Mouse (Mus musculus) gastrocnemius, adult 8-10 months (tissue): ENCODE data around the gene Slc39a5. TPM values are rescaled to one million over a fixed set of nuclear protein-coding genes. Genes with fewer than 3 reads are reported as not detected.

Experiments
- DNase-seq, 2 experiments: peaks; one replicate each; pipeline ENCODE4 v3.0.0; 2022; ENCODE audit warnings: low spot score in 2 of 2
- microRNA-seq: library from miRNA; unstranded; fragments of <30 nt; microRNA quantifications from one replicate; pipeline ENCODE4 v1.2.0, GENCODE M21; 2022
- total RNA-seq, 4 experiments: library from RNA; stranded (reverse); gene quantifications; 2 replicates each; pipeline ENCODE4 v1.2.4; 2022

Gene Slc39a5
- total RNA-seq, 4 experiments from 2014 or later, result not detected

DNA sequence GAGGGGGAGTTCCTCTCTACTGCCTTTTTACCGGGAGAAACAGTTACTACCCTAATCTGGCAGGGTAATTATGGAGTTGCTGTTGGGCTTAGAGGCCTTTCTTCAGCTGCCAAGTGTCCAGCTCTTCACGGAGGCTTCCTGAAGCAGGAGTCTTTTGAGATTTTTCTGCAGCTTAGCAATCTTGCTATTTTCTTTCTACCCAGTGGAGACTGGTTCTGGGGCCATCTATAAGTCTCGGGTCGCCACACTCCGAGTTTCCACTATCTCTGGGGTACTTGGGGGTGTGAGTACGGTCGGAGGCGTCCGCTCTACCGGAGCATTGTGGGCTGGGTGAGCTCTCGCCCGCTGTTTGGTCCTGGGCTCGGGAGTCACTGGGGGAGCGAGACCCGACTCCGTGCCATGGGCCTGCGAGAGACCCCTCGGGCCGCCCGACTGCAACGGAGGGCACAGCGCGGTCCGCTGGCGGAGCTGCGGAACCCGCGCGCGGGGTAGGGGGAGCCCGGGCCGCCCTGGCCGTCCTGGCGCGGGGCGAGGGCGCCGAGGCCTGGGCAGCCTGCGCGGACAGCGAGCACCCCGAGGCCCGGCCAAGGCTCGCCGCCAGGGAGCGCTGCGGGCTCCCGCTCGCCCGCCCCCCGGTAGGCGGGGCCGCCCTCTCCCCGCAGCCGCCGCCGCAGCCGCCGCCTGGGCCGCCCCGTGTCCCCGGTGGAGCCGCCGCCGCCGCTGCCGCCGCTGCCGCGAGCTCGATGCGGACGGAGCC, 24.4 kb downstream of the Slc39a5 start, which contains the start of gene Ankrd52:
Ankrd52 (plus strand) TSS at position 661 of the 757 bp plus-strand sequence.
- DNase-seq, result peak; percentile 74 to 82

DNA sequence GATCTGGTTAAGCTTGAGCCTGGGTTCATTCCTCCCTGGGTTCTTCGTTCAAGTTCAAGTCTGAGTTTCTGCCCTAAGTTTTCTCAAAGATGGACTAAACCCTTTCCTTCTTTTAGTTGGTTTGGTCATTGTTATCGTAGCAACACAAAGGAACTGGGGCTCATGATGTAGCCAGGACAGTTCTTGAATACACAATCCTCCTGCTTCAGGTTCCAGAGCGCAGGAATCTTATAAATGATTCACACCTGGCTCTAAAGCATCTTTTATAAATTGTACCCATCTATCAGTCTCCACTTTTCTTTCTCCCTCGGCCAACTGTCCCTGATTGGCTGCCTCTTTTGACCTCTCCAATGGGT, 25.0 kb downstream of the Slc39a5 start:
- no peak for DNase-seq

DNA sequence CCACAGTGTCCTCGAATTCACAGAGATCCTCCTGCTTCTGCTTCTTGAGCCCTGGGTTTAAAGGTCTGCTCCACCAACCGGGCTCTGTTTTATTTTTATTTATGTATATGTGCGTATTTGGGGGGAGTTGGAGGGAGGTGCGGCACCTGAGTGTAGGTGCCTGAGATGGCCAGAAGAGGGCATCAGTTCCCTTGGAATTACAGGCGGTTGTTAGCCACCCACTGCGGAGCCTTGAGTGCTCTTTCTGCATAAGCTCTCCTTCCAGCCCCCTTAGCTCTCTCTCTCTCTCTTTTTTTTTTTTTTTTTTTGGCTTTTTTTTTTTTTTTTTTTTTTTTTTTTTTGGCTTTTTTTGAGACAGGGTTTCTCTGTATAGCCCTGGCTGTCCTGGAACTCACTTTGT, 26.6 kb downstream of the Slc39a5 start:
- no peak for DNase-seq

DNA sequence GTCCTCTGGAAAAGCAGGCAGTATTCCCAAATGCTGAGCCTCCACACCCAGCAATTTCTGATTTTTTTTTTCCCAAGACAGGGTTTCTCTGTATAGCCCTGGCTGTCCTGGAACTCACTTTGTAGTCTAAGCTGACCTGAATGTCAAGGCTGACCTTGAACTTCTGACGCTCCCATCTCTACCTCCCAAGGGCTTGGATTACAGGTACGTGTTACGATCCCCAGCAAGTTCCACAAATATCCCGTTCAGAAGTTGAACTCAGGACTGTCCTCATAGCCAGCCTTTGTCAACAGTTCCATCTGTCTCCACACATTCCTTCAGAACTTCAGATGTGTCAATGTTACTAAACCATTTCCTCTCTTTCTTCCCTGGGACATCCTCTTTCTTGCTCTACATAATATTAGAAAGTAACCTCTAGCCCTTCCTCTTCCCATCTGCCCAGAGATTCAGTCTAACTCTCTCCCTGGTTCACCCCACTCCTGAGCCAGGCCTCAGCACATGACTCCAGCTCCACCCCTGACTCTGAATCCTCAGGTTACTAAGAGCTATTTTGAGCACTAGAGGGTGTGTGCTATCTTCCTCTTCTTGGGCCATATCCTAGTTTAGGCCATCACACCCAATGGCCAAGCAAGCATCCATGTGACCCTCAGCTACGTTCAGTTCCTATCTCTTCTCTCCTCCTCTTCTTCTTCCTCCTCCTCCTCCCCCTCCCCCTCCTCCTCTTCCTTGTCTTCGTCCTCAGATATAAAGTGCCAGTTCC, 27.9 kb downstream of the Slc39a5 start:
- DNase-seq, result peak; percentile 38 to 65

DNA sequence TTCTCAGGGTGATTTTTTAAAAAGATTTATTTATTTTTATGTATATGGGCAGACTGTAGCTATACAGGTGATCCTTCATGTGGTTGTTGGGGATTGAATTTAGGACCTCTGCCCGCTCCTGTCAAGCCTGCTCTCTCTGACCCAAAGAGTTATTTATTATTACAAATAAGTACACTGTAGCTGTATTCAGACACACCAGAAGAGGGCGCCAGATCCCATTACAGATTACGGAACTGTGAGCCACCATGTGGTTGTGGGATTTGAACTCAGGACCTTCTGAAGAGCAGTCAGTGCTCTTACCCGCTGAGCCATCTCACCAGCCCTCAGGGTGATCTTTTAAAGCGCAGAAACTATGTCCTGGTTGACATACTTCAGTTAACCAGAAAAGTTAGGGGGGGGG, 28.9 kb downstream of the Slc39a5 start:
- DNase-seq, result no peak

DNA sequence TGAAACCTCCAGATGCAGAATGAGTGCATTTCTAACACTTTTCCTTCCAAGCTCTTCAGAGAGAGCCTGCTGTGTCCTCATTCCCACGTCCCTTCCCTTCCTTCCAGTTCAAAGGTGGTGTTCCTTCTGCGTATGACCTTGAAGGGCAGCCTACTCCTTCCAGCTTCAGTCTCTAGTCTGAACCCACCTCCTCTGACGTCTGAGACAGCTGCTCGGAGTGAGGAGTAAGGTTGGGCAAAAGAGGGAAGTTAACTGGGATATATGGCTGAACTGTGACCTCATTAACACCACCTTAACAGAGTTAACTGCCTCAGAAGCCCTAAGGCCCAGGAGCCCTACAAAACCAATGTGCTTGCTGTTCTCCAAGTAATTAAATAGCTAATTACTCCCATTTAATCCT, 30.4 kb downstream of the Slc39a5 start:
- no peak for DNase-seq

DNA sequence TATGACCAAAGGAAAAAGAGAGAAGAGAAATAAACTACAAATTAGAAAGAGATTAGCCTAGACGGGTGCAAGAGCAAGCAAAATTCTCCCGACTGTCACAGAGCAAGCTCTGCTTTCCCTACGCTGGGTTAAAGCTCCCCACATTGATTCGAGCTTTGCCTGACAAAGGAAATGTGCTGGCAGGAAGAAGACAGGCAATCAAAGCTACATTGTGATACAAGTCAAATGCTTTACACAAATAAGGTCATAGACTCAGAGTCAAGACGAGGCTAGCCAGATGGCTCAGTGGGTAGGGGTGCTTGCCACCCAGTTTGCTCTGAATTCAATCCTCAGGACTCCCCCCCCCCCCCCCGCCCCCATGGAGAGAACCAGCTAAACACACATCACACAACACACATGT, 31.0 kb downstream of the Slc39a5 start:
- DNase-seq, result no peak

DNA sequence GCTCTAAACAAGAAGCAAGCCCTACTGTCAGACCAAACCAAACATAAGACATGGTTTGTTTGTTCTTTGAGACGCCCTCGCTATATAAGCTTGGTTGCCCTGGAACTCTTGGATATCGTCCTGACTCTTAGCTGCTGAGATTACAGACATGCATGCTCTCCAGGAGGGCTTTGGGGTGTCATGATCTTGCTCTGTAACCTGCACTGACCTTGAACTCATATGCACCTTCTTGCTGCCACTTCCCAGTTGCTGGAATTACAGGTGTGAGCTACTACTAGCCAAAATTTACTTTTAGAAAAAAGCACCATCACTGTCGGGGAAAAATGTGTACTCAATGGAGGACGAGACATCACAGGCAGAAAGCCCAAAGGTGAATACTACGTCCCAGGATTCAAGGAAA, 31.4 kb downstream of the Slc39a5 start:
- DNase-seq, result no peak

DNA sequence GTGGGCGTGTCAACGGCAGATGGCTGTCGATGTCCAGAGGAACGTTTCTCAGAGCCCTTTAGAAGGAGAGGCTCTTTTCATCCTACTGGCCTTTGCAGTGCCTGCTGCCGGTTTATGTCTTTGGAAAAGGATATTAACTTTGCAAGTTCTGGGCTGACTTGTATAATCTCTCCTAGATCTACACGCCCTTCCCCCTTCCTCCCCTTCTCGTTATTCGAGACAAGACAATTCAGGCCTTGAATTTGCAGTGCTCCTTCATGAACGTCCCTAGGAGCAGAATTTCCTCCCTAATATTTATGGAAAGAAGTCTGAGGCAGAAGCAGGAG, 31.8 kb downstream of the Slc39a5 start:
- no peak for DNase-seq

DNA sequence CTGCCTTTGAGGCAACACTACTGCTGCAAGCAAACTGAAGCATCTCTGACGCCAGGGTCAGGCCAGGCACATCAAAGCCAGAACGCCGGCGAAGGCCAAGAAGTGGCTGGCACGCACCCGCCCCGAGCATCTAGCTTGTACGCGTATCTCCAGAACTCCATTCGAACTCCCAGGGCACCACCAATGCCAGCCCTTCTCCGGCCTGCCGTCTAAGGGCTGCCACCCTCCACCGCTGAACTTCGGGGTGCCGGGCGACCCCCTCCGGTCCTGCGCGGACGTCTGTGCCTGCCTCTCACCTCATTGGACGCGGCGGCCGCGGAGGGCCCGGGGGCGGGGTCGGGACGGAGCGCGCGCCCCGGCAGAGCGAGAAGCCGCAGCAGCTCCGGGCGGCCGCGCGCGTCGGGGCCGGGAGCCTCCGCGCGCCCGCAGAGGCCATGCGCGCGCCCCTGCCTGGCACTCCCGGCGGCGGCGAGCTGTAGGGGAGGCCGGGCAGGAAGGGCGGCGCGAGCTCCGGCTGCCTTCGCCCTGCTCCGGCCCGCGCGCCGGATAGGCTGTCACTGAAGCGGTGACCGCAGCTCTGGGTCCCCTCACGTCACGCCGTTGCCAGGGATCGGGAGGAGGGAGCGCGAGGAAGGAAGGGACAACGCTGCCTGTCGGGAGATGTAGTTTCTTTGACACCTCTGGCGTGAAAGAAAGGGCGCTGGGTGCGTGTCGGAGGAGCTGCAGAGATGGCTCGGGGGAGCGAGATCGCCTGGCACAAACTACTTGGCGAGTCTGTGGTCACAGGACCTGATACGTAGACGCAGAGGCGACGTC, 32.4 kb downstream of the Slc39a5 start, which contains the start of gene Coq10a:
Coq10a (minus strand) TSS at position 596 of the 816 bp plus-strand sequence.
- DNase-seq, result peak; percentile 88 to 93

DNA sequence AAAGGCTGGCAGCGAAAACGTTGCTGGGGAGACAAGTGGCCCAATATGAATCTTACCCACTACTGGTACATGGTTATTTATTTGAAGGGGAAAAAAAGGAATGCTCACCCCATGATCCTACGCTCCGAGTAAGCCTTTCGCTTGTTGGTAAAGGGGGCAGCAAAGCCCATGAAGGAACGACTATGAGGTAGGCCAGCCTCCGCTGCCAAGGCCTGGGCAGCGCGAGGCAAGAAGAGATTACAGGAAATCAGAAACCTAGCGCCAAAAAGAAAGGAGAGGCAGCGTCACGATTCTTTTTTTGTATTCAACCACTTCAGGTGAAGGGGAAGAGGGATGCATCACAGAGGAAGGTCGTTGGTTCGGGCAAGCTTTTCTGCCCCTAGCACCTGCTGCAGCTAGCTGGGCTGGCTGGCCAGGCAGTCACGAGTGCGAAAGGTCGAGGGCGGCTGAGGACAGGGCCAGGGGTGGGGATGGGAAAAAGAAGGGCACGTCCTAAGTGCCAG, 33.1 kb downstream of the Slc39a5 start:
- DNase-seq, result no peak

DNA sequence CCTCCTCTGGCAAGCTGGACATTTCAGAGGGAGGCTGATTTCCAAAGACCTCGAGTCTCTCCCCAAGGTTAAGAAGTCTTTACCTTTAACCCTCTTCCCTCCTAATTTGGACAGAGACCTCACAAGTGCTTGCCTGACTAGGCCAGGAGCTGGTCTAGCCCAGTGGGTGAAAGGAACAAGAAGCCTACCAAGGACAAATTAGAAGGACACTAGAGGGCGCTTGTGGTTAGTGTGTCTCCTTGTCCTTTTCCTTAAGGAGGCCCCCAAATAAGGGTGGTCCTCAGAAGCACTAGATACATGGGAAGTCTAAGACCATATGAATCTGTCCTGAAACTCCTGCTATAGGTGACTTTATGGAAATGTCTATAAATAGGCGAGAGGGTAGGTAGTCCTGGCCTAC, 38.5 kb downstream of the Slc39a5 start:
- no peak for DNase-seq

DNA sequence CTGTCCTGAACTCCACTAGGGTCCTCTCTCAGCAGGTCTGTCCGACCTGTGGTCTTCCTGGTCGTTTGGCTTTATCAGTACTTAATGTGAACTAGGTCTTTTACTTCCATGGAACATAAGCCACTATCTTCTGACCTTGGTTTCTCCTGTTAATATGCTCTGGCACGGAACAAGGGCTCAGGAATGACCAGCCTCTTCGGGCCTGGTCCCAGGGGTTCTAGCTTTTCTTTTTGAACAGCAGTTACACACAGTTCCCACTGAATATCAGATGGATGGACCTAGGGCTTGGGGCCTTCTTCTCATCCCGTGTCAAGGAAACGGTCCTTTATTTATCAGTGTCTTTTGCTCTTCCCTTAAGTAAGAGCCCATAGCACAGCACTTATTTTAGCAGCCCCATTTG, 39.2 kb downstream of the Slc39a5 start:
- no peak for DNase-seq

DNA sequence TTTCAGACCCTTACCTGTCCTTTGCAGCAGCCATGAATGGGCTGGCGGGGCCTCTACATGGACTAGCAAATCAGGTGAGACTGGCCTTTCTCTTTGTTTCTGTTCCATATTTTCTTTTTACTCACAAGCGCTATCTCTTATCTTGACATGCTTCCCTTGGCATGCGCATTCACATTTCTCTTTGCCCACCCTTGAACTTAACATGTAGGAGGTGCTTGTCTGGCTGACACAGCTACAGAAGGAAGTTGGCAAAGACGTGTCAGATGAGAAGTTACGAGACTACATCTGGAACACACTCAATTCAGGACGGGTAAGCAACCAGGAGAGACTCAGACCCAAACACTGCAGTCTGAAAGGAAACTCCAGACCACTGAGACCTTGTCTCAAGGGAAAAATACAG, 41.8 kb downstream of the Slc39a5 start:
- DNase-seq, result no peak

DNA sequence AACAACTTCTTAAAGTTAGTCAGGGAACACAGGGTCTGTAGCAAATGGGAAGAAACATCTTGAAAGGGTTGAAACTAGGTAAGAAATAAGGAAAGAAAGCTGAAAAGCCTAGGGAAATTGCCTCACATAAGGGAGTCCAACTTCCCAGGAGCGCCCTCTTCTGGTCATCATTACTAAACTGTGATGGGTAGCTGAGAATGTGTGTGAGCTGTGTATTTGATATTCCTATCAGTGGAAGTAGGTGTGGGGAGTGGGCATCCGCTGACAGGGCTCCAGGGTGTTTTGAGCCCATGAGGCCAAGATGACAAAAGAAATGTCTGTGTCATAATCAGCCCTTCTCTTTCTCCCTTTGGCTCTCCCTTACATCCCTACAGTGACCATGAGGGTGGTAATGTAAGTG, 42.2 kb downstream of the Slc39a5 start:
- DNase-seq, result no peak

DNA sequence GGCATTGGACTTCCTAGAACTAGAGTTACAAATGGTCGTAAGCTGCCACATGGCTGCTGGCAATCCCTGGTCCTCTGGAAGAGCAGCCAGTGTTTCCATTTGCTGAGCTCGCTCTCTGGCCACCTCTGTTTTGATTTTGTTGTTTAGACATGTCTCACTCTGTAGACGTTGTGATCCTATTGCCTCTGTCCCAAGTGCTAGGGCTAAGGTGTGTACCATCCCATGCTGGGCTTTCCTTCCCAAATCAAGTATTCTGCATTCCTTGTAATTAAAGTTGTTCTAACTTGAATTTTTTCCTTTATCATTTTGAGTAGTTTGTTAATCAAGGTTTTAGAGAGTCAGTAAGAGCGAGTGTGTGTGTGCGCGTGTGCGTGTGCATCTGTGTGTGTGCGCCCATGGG, 53.5 kb downstream of the Slc39a5 start:
- no peak for DNase-seq

Small RNA genes lying within 50 kb of the gene (microRNA-seq; reads per million reads assigned to microRNA genes)
- not detected for gene Gm25361
- not detected for gene Gm26308
- not detected for gene Mir6914
- gene Mir6915, result not detected

Other genes with a start within 250 kb of the Slc39a5 start
- 10 to 100 TPM; 53.5 to 63.6 (median 60.7) TPM for gene Rbms2, start 220.9 kb downstream of the Slc39a5 start, total RNA-seq
- under 1 TPM; 0.36 to 0.97 (median 0.58) TPM for gene Gls2, start 206.8 kb downstream of the Slc39a5 start, total RNA-seq
- 10 to 100 TPM; 30.5 to 33.5 (median 32.4) TPM for gene Spryd4, start 189.4 kb downstream of the Slc39a5 start, total RNA-seq
- gene Mip, start 175.4 kb downstream of the Slc39a5 start, total RNA-seq, result not detected
- 1 to 10 TPM; 1.4 to 1.9 (median 1.7) TPM for gene Timeless, start 169.2 kb downstream of the Slc39a5 start, total RNA-seq
- under 1 TPM in 1 of 4 experiments, not detected in 3; 0.21 TPM for gene Apon, start 147.1 kb downstream of the Slc39a5 start, total RNA-seq
- not detected for gene Apof, start 132.6 kb downstream of the Slc39a5 start, total RNA-seq
- 1 to 10 TPM; 1.6 to 4.5 (median 2.4) TPM for gene Stat2, start 130.7 kb downstream of the Slc39a5 start, total RNA-seq
- gene Il23a, start 102.5 kb downstream of the Slc39a5 start, total RNA-seq, result not detected
- gene Pan2, start 97.9 kb downstream of the Slc39a5 start, total RNA-seq, result 1 to 10 TPM; 2.6 to 3.9 (median 3.2) TPM
- 10 to 100 TPM; 51.0 to 56.9 (median 52.2) TPM for gene Cnpy2, start 78.8 kb downstream of the Slc39a5 start, total RNA-seq
- 100 to 1,000 TPM; 491 to 577 (median 541) TPM for gene Cs, start 63.5 kb downstream of the Slc39a5 start, total RNA-seq
- gene Coq10a, start 32.2 kb downstream of the Slc39a5 start, total RNA-seq, result 100 to 1,000 TPM; 409 to 479 (median 445) TPM
- 10 to 100 TPM; 38.7 to 48.8 (median 43.2) TPM for gene Ankrd52, start 24.1 kb downstream of the Slc39a5 start, total RNA-seq
- gene Nabp2, start 10.3 kb upstream of the Slc39a5 start, total RNA-seq, result 10 to 100 TPM; 59.0 to 70.3 (median 63.5) TPM
- 10 to 100 TPM; 13.6 to 14.7 (median 14.1) TPM for gene Rnf41, start 10.4 kb upstream of the Slc39a5 start, total RNA-seq
- gene Smarcc2, start 58.0 kb upstream of the Slc39a5 start, total RNA-seq, result 10 to 100 TPM; 45.6 to 53.3 (median 49.5) TPM
- gene Myl6, start 92.9 kb upstream of the Slc39a5 start, total RNA-seq, result 100 to 1,000 TPM; 125 to 188 (median 158) TPM
- gene Myl6b, start 97.5 kb upstream of the Slc39a5 start, total RNA-seq, result 10 to 100 TPM in 2 of 4 experiments, 1 to 10 TPM in 2; 8.7 to 11.7 (median 10.0) TPM
- 10 to 100 TPM; 10.4 to 13.5 (median 13.4) TPM for gene Esyt1, start 124.6 kb upstream of the Slc39a5 start, total RNA-seq
- gene Zc3h10, start 146.5 kb upstream of the Slc39a5 start, total RNA-seq, result 1 to 10 TPM; 5.7 to 7.5 (median 6.7) TPM
- 1,000 to 10,000 TPM in 2 of 4 experiments, 100 to 1,000 TPM in 2; 907 to 1,327 (median 1,023) TPM for gene Rpl41, start 148.1 kb upstream of the Slc39a5 start, total RNA-seq
- 10 to 100 TPM; 29.0 to 39.9 (median 33.1) TPM for gene Pa2g4, start 164.8 kb upstream of the Slc39a5 start, total RNA-seq
- gene Erbb3, start 188.4 kb upstream of the Slc39a5 start, total RNA-seq, result 1 to 10 TPM; 2.1 to 2.7 (median 2.2) TPM
- 100 to 1,000 TPM; 166 to 361 (median 250) TPM for gene Rps26, start 225.5 kb upstream of the Slc39a5 start, total RNA-seq
- gene Ikzf4, start 244.8 kb upstream of the Slc39a5 start, total RNA-seq, result under 1 TPM in 3 of 4 experiments, not detected in 1; 0.24 to 0.51 (median 0.34) TPM